Mouse (Mus musculus): ENCODE data around the gene Ythdf1.

DNA sequence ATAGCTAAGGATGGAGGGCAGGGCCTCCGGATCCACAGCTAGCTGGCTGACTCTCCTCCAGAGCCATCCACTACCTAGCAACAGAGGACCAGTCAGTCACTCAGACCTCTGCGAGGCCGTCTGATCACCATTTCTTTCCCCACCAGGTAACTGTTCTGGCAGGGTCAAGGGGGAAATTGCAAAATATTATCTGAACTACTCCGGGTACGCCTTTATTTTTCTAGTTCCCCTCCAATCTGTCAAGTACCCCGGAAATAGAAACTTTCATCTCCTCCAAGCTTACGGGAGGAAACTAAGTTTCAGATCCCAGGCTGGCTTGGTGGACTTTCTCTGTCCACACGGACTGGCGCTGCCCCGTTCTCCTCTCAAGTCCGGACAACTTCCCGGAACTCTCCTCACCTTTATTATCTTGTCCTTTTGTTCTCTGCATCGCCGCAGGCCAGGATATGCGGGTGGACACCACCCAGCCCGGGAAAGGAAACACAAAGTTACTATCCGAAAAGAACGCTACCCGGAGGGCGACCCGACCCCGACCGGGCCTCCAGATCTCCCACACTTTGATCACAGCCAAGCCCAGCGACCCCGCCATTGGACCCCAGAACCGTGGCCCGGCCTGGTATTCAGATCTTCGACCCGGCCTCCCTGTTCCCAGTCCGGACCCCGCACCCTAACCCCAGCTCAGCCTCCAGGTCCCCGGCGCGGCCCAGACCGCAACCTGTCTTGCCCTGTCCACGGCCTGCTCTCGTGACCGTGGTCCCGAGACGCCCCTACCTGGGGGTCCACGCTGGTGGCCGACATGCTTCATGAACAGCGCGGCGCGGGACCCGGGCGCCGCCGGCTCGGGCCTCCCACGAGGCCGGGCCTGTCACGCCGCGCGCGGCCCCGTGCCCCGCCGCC lies 588 bp downstream of the Ythdf1 start:
- TF ChIP-seq CTCF (IDR thresholded peaks at IDR 0.05; ENCODE audit: insufficient read depth, low read depth, low read length) (no peak), POLR2A (IDR thresholded peaks at IDR 0.05; ENCODE audit: insufficient read depth, low read depth, low read length) (no peak)

All from olfactory bulb, adult 2 months (tissue).